Mouse (Mus musculus): ENCODE measurements around the gene Azin2. TPM values are rescaled to one million over a fixed set of nuclear protein-coding genes. Genes with fewer than 3 reads are reported as not detected.

The Azin2 gene
- polyA plus RNA-seq, 1 experiment = 12.5 TPM

- H3K36me3 ChIP-seq (ENCODE audit: control insufficient read depth, insufficient read depth) = no peaks in the 10 kb centered on the region
- H3ac ChIP-seq (ENCODE audit: control insufficient read depth, insufficient read length, low read depth) = no peak overlapping the region
- peaks cover 12% of the 10 kb centered on the region for H3K27me3 ChIP-seq (ENCODE audit: control insufficient read depth, insufficient read depth, insufficient read length)
- H3K79me2 ChIP-seq (ENCODE audit: control insufficient read depth, insufficient read depth) = no peaks in the 10 kb centered on the region
- TF ChIP-seq FOSL1 (IDR thresholded peaks at IDR 0.05; ENCODE audit: insufficient read depth, low read length, poor library complexity, severe bottlenecking) = no peak
- TF ChIP-seq CEBPB (IDR thresholded peaks at IDR 0.05; ENCODE audit: low read depth) = no peak
- TF ChIP-seq MYOG (IDR thresholded peaks at IDR 0.05; ENCODE audit: control insufficient read depth, extremely low read depth, insufficient read length) = no peak
- no peak for TF ChIP-seq CTCF (IDR thresholded peaks at IDR 0.05; ENCODE audit: control insufficient read depth, insufficient read depth, insufficient read length)
- no peak for TF ChIP-seq USF1 (IDR thresholded peaks at IDR 0.05; ENCODE audit: low read depth)
- no peak for TF ChIP-seq MAX (IDR thresholded peaks at IDR 0.05)
- TF ChIP-seq MYOD1 (IDR thresholded peaks at IDR 0.05; ENCODE audit: control insufficient read depth, insufficient read length, low read depth) = no peak
- H3K79me3 ChIP-seq (ENCODE audit: low read depth) = no peaks in the 10 kb centered on the region
- H3K4me3 ChIP-seq (ENCODE audit: insufficient read depth, poor library complexity, severe bottlenecking) = no peak overlapping the region
These were observed 61.8 kb downstream of the Azin2 start for GRCm38 (mm10) chr4:128900484-128900883.

- Histone ChIP-seq H3K79me2 (ENCODE audit: control insufficient read depth, insufficient read depth) (no peaks in the 10 kb centered on the region), H3K4me3 (ENCODE audit: insufficient read depth, poor library complexity, severe bottlenecking) (no peak overlapping the region), H3K27me3 (ENCODE audit: control insufficient read depth, insufficient read depth, insufficient read length) (peaks cover 21% of the 10 kb centered on the region), H3ac (ENCODE audit: control insufficient read depth, insufficient read length, low read depth) (no peak overlapping the region), H3K36me3 (ENCODE audit: control insufficient read depth, insufficient read depth) (no peaks in the 10 kb centered on the region), H3K79me3 (ENCODE audit: low read depth) (no peaks in the 10 kb centered on the region)
- no peak for TF ChIP-seq MYOD1 (IDR thresholded peaks at IDR 0.05; ENCODE audit: control insufficient read depth, insufficient read length, low read depth)
- no peak for TF ChIP-seq MYOG (IDR thresholded peaks at IDR 0.05; ENCODE audit: control insufficient read depth, extremely low read depth, insufficient read length)
- TF ChIP-seq USF1 (IDR thresholded peaks at IDR 0.05; ENCODE audit: low read depth) = no peak
- TF ChIP-seq CTCF (IDR thresholded peaks at IDR 0.05; ENCODE audit: control insufficient read depth, insufficient read depth, insufficient read length) = no peak
- no peak for TF ChIP-seq CEBPB (IDR thresholded peaks at IDR 0.05; ENCODE audit: low read depth)
- TF ChIP-seq MAX (IDR thresholded peaks at IDR 0.05) = no peak
- TF ChIP-seq FOSL1 (IDR thresholded peaks at IDR 0.05; ENCODE audit: insufficient read depth, low read length, poor library complexity, severe bottlenecking) = no peak
These were observed 62.9 kb downstream of the Azin2 start for GRCm38 (mm10) chr4:128899332-128899731.

- Histone ChIP-seq H3K4me3 (ENCODE audit: insufficient read depth, poor library complexity, severe bottlenecking) (no peak overlapping the region), H3K79me3 (ENCODE audit: low read depth) (no peaks in the 10 kb centered on the region), H3K36me3 (ENCODE audit: control insufficient read depth, insufficient read depth) (no peaks in the 10 kb centered on the region), H3ac (ENCODE audit: control insufficient read depth, insufficient read length, low read depth) (no peak overlapping the region), H3K27me3 (ENCODE audit: control insufficient read depth, insufficient read depth, insufficient read length) (peaks cover 30% of the 10 kb centered on the region), H3K79me2 (ENCODE audit: control insufficient read depth, insufficient read depth) (no peaks in the 10 kb centered on the region)
- no peak for TF ChIP-seq FOSL1 (IDR thresholded peaks at IDR 0.05; ENCODE audit: insufficient read depth, low read length, poor library complexity, severe bottlenecking)
- no peak for TF ChIP-seq CEBPB (IDR thresholded peaks at IDR 0.05; ENCODE audit: low read depth)
- TF ChIP-seq MYOG (IDR thresholded peaks at IDR 0.05; ENCODE audit: control insufficient read depth, extremely low read depth, insufficient read length) = no peak
- no peak for TF ChIP-seq MAX (IDR thresholded peaks at IDR 0.05)
- TF ChIP-seq CTCF (IDR thresholded peaks at IDR 0.05; ENCODE audit: control insufficient read depth, insufficient read depth, insufficient read length) = no peak
- TF ChIP-seq MYOD1 (IDR thresholded peaks at IDR 0.05; ENCODE audit: control insufficient read depth, insufficient read length, low read depth) = no peak
- no peak for TF ChIP-seq USF1 (IDR thresholded peaks at IDR 0.05; ENCODE audit: low read depth)
These were observed 64.3 kb downstream of the Azin2 start for GRCm38 (mm10) chr4:128897911-128898421.

GRCm38 (mm10) chr4:128896667-128897066 lies 65.6 kb downstream of the Azin2 start:
- H3K79me3 ChIP-seq (ENCODE audit: low read depth) = no peaks in the 10 kb centered on the region
- TF ChIP-seq FOSL1 (IDR thresholded peaks at IDR 0.05; ENCODE audit: insufficient read depth, low read length, poor library complexity, severe bottlenecking) = no peak
- no peak for TF ChIP-seq CTCF (IDR thresholded peaks at IDR 0.05; ENCODE audit: control insufficient read depth, insufficient read depth, insufficient read length)
- TF ChIP-seq MYOD1 (IDR thresholded peaks at IDR 0.05; ENCODE audit: control insufficient read depth, insufficient read length, low read depth) = no peak
- no peak for TF ChIP-seq USF1 (IDR thresholded peaks at IDR 0.05; ENCODE audit: low read depth)
- no peak for TF ChIP-seq CEBPB (IDR thresholded peaks at IDR 0.05; ENCODE audit: low read depth)
- no peak for TF ChIP-seq MYOG (IDR thresholded peaks at IDR 0.05; ENCODE audit: control insufficient read depth, extremely low read depth, insufficient read length)
- TF ChIP-seq MAX (IDR thresholded peaks at IDR 0.05) = no peak
- peaks cover 33% of the 10 kb centered on the region for H3K27me3 ChIP-seq (ENCODE audit: control insufficient read depth, insufficient read depth, insufficient read length)
- no peak overlapping the region for H3ac ChIP-seq (ENCODE audit: control insufficient read depth, insufficient read length, low read depth)
- no peaks in the 10 kb centered on the region for H3K79me2 ChIP-seq (ENCODE audit: control insufficient read depth, insufficient read depth)
- H3K4me3 ChIP-seq (ENCODE audit: insufficient read depth, poor library complexity, severe bottlenecking) = no peak overlapping the region
- H3K36me3 ChIP-seq (ENCODE audit: control insufficient read depth, insufficient read depth) = no peaks in the 10 kb centered on the region

GRCm38 (mm10) chr4:128895841-128896240 lies 66.4 kb downstream of the Azin2 start:
- no peak overlapping the region for H3ac ChIP-seq (ENCODE audit: control insufficient read depth, insufficient read length, low read depth)
- no peaks in the 10 kb centered on the region for H3K36me3 ChIP-seq (ENCODE audit: control insufficient read depth, insufficient read depth)
- H3K79me2 ChIP-seq (ENCODE audit: control insufficient read depth, insufficient read depth) = no peaks in the 10 kb centered on the region
- TF ChIP-seq USF1 (IDR thresholded peaks at IDR 0.05; ENCODE audit: low read depth) (no peak), MAX (IDR thresholded peaks at IDR 0.05) (no peak), FOSL1 (IDR thresholded peaks at IDR 0.05; ENCODE audit: insufficient read depth, low read length, poor library complexity, severe bottlenecking) (no peak), CTCF (IDR thresholded peaks at IDR 0.05; ENCODE audit: control insufficient read depth, insufficient read depth, insufficient read length) (no peak), CEBPB (IDR thresholded peaks at IDR 0.05; ENCODE audit: low read depth) (no peak)
- no peaks in the 10 kb centered on the region for H3K79me3 ChIP-seq (ENCODE audit: low read depth)
- H3K27me3 ChIP-seq (ENCODE audit: control insufficient read depth, insufficient read depth, insufficient read length) = peaks cover 33% of the 10 kb centered on the region
- no peak overlapping the region for H3K4me3 ChIP-seq (ENCODE audit: insufficient read depth, poor library complexity, severe bottlenecking)

GRCm38 (mm10) chr4:128894112-128894511 lies 68.1 kb downstream of the Azin2 start:
- H3K79me2 ChIP-seq (ENCODE audit: control insufficient read depth, insufficient read depth) = no peaks in the 10 kb centered on the region
- H3K79me3 ChIP-seq (ENCODE audit: low read depth) = no peaks in the 10 kb centered on the region
- no peaks in the 10 kb centered on the region for H3K36me3 ChIP-seq (ENCODE audit: control insufficient read depth, insufficient read depth)
- peaks cover 37% of the 10 kb centered on the region for H3K27me3 ChIP-seq (ENCODE audit: control insufficient read depth, insufficient read depth, insufficient read length)
- H3K4me3 ChIP-seq (ENCODE audit: insufficient read depth, poor library complexity, severe bottlenecking) = no peak overlapping the region
- H3ac ChIP-seq (ENCODE audit: control insufficient read depth, insufficient read length, low read depth) = no peak overlapping the region
- no peak for TF ChIP-seq MAX (IDR thresholded peaks at IDR 0.05)
- no peak for TF ChIP-seq CEBPB (IDR thresholded peaks at IDR 0.05; ENCODE audit: low read depth)
- no peak for TF ChIP-seq MYOG (IDR thresholded peaks at IDR 0.05; ENCODE audit: control insufficient read depth, extremely low read depth, insufficient read length)
- TF ChIP-seq MYOD1 (IDR thresholded peaks at IDR 0.05; ENCODE audit: control insufficient read depth, insufficient read length, low read depth) = no peak
- no peak for TF ChIP-seq FOSL1 (IDR thresholded peaks at IDR 0.05; ENCODE audit: insufficient read depth, low read length, poor library complexity, severe bottlenecking)
- TF ChIP-seq CTCF (IDR thresholded peaks at IDR 0.05; ENCODE audit: control insufficient read depth, insufficient read depth, insufficient read length) = no peak
- no peak for TF ChIP-seq USF1 (IDR thresholded peaks at IDR 0.05; ENCODE audit: low read depth)
